Mouse (Mus musculus) hindbrain, embryonic 12.5 days (tissue): ENCODE data around the gene Kcp. TPM values are rescaled to one million over a fixed set of nuclear protein-coding genes. Genes with fewer than 3 reads are reported as not detected.

ENCODE experiments used
- ATAC-seq: fragments of 200-750 bp; cut with Nextera tagmentation; 2 replicates; pipeline ENCODE4 v1.8.0; 2017; ENCODE audit warnings: moderate TSS enrichment; ENCODE audit not compliant: low FRiP score
- H3K27ac ChIP-seq: fragments of 300-500 bp; sonication (generic); 2 replicates; pipeline ENCODE4 v1.5.1; 2016; ENCODE audit warnings: mild to moderate bottlenecking
- H3K27me3 ChIP-seq: fragments of 300-500 bp; sonication (generic); 2 replicates; pipeline ENCODE4 v1.6.1; 2016; ENCODE audit warnings: mild to moderate bottlenecking
- H3K36me3 ChIP-seq: fragments of 300-500 bp; sonication (generic); 2 replicates; pipeline ENCODE4 v1.6.1; 2016; ENCODE audit warnings: mild to moderate bottlenecking
- H3K4me1 ChIP-seq: fragments of 300-500 bp; sonication (generic); 2 replicates; pipeline ENCODE4 v1.6.1; 2016
- H3K4me2 ChIP-seq: fragments of 300-500 bp; sonication (generic); replicated peaks from 2 replicates; pipeline ENCODE4 v1.6.1; 2016; ENCODE audit warnings: mild to moderate bottlenecking
- H3K4me3 ChIP-seq: fragments of 300-500 bp; sonication (generic); 2 replicates; pipeline ENCODE4 v1.5.1; 2016; ENCODE audit warnings: mild to moderate bottlenecking
- H3K9ac ChIP-seq: fragments of 300-500 bp; sonication (generic); 2 replicates; pipeline ENCODE4 v1.6.1; 2016; ENCODE audit warnings: mild to moderate bottlenecking, moderate library complexity
- H3K9me3 ChIP-seq: fragments of 300-500 bp; sonication (generic); replicated peaks from 2 replicates; pipeline ENCODE4 v1.6.1; 2016; ENCODE audit warnings: mild to moderate bottlenecking
- WGBS: fragments of 180-500 bp; shearing (Covaris S2); methylation state at CpG from one replicate; pipeline ENCODE4 v1.1.7; 2016; 5-methylcytosine and 5-hydroxymethylcytosine counted together
- polyA plus RNA-seq: library from polyadenylated mRNA; unstranded; fragments of >200 nt; fragmentation: Nextera tagmentation; extraction: Ambion mirVana; gene quantifications from 2 replicates; pipeline ENCODE4 v1.2.1, GENCODE M21; 2016

The Kcp gene
- polyA plus RNA-seq, 1 experiment from 2014 or later = 24.7 TPM

GRCm38 (mm10) chr6:29529444-29529820 is 21.7 kb upstream of the Kcp start:
- Histone ChIP-seq H3K36me3 (no peaks in the 10 kb centered on the region), H3K9ac (no peak overlapping the region), H3K27me3 (peaks cover 58% of the 10 kb centered on the region), H3K4me3 (no peak overlapping the region), H3K27ac (no peak overlapping the region), H3K4me1 (peaks cover 28% of the 10 kb centered on the region), H3K4me2 (0 out of 2 replicates have a peak overlapping the region, but pooled peaks have one; percentile 4), H3K9me3 (peaks cover 4% of the 10 kb centered on the region; the same call in 1 of the 2 replicates)
- ATAC-seq = no peak
- WGBS = 28% methylated on average over 2 of the region's 2 CpGs

DNA sequence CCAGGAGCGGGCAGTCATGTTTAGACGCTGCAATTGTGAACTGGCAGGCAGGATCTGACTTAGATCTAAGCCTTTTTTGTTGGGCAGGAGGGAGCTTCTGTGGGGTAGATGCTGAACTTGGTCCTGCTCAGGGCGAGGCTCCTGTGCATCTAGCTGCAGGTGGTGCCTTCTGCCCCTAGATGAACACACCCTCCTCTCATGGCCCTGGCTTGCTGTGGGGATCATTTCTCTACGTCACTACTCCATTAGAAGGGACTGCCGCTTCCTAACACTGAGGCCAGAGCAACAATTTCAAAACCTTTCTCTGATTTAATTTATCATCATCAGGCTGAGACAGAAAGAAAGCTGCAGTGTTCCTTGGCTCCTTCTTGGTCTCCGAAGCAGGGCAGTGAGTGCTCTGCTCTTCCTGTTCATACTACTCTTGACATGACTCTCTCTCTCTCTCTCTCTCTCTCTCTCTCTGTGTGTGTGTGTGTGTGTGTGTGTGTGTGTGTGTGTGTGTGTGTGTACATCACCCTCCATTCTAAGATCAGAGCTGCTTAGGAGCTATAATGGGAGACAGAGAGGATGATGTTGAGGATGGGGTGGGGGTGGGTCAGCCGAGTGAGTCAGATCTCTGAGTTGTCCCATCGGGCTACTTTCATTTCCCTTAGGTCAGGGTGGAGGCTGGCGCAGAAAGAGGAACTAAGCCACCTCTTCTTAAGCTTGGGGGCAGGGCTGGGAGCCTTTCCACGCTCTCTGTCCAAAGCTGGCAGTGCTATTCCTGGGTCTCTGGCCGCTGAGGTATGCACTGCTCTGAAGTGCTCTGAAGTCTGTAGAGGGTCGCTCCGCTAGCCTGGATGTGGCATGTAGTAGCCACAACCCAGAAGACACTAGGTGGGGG is 21.1 kb upstream of the Kcp start:
- 29% methylated on average over 13 of the region's 13 CpGs for WGBS
- peaks cover 63% of the 10 kb centered on the region for H3K27me3 ChIP-seq
- H3K4me1 ChIP-seq = peaks cover 28% of the 10 kb centered on the region
- no peak overlapping the region for H3K4me3 ChIP-seq
- H3K27ac ChIP-seq = no peak overlapping the region
- peak overlapping the region; percentile 21; the same call in 1 of the 2 replicates for H3K4me2 ChIP-seq
- no peak overlapping the region for H3K9ac ChIP-seq
- peaks cover 4% of the 10 kb centered on the region; the same call in 1 of the 2 replicates for H3K9me3 ChIP-seq
- no peaks in the 10 kb centered on the region for H3K36me3 ChIP-seq
- ATAC-seq = no peak

DNA sequence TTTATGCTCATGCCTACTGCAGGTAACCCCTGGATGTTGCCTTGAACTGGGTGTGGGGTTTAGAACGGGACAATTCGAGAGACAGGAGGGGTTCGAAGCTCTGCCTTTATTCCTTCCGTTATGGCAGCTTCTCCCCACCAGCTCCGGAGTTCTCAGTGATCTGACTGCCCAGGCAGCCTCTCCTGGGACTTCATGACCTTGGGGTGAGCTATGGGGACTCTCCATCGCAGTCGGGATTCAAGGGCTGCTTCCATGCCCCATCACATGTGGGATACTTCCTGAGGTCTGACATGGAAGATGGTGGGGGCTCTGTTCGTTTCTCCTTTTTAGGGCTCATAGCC is 20.4 kb upstream of the Kcp start:
- peak overlapping the region; percentile 21; the same call in 1 of the 2 replicates for H3K4me2 ChIP-seq
- 10% methylated on average over 8 of the region's 8 CpGs for WGBS

DNA sequence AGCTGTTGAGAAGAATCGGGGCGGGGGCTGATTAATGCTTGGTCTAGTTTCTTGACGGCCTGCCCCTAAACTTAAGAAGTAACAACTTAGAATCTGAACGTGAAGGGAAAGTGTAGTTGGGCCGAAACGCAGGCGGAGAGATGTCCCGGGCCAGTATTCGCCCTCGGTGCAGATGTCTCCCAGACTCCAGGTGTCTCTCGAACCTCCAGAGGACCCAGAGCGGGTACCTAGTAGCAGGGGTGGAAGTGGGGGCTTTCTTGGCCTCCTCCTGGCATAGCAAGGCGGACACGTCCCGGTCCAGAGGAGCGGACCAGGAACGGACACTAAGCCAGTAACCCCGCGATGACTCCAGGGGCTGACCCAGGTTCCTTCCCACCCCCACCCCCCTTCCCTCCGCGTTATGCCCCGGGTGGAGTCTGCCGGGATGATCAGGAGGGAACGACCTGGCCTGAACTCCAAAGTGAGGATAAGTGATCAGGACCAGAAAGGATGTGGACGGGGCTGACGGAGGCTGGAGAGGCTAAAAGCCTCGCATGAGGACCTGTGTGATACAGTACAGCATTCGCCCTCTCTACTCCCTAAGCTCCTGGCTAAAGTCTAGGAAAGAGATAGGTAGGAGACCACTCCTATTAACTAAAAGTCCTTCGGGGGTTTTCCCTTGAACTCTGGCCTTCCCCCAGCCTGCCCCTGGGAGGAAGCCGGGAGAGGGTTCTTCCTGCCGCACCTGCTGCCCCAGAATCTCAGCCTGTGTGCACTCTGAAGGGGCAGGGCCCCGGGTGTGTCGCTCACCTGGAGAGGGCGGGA is 19.8 kb upstream of the Kcp start:
- Histone ChIP-seq H3K27ac (no peak overlapping the region), H3K9ac (no peak overlapping the region), H3K4me3 (peak overlapping the region; percentile 52), H3K4me2 (peak overlapping the region; percentile 98), H3K9me3 (peaks cover 4% of the 10 kb centered on the region; the same call in 1 of the 2 replicates), H3K36me3 (no peaks in the 10 kb centered on the region), H3K4me1 (peaks cover 28% of the 10 kb centered on the region), H3K27me3 (peaks cover 66% of the 10 kb centered on the region)
- no peak for ATAC-seq
- WGBS = 5% methylated on average over 34 of the region's 34 CpGs

More for the DNA sequence above, 20.4 kb upstream of the Kcp start:
- Histone ChIP-seq H3K9me3 (peaks cover 4% of the 10 kb centered on the region; the same call in 1 of the 2 replicates), H3K27ac (no peak overlapping the region), H3K4me1 (peaks cover 28% of the 10 kb centered on the region), H3K9ac (no peak overlapping the region), H3K36me3 (no peaks in the 10 kb centered on the region), H3K4me3 (no peak overlapping the region), H3K27me3 (peaks cover 66% of the 10 kb centered on the region)
- ATAC-seq = no peak

- H3K9ac ChIP-seq = peak within 1 kb of the TSS; percentile 60
- WGBS = under 1% methylated on average over 78 of the region's 96 CpGs
- peaks cover 4% of the 10 kb centered on the region; the same call in 1 of the 2 replicates for H3K9me3 ChIP-seq
- peak within 1 kb of the TSS; percentile 52 for H3K4me3 ChIP-seq
- H3K4me2 ChIP-seq = peak within 1 kb of the TSS; percentile 98
- H3K27ac ChIP-seq = no peak within 1 kb of the TSS
- H3K36me3 ChIP-seq = no peaks in the 10 kb centered on the region
- H3K4me1 ChIP-seq = peaks cover 28% of the 10 kb centered on the region
- ATAC-seq = peak; percentile 60
- H3K27me3 ChIP-seq = peaks cover 66% of the 10 kb centered on the region
These were observed 18.8 kb upstream of the Kcp start, which contains the start of gene Irf5 for GRCm38 (mm10) chr6:29526281-29527251. TSS of gene Irf5 (plus strand) at chr6:29526625.

GRCm38 (mm10) chr6:29525256-29525655 is 17.5 kb upstream of the Kcp start:
- no peaks in the 10 kb centered on the region for H3K36me3 ChIP-seq
- no peak overlapping the region for H3K9ac ChIP-seq
- no peak overlapping the region for H3K27ac ChIP-seq
- H3K4me1 ChIP-seq = peaks cover 28% of the 10 kb centered on the region
- no peak overlapping the region for H3K4me3 ChIP-seq
- H3K27me3 ChIP-seq = peaks cover 56% of the 10 kb centered on the region
- 65% methylated on average over 6 of the region's 6 CpGs for WGBS
- H3K4me2 ChIP-seq = no peak overlapping the region
- peaks cover 4% of the 10 kb centered on the region; the same call in 1 of the 2 replicates for H3K9me3 ChIP-seq
- no peak for ATAC-seq

GRCm38 (mm10) chr6:29524034-29524489 is 16.3 kb upstream of the Kcp start:
- Histone ChIP-seq H3K4me3 (no peak overlapping the region), H3K27me3 (peaks cover 44% of the 10 kb centered on the region), H3K4me2 (no peak overlapping the region), H3K4me1 (peaks cover 24% of the 10 kb centered on the region), H3K27ac (no peak overlapping the region), H3K9ac (no peak overlapping the region), H3K9me3 (peaks cover 4% of the 10 kb centered on the region; the same call in 1 of the 2 replicates), H3K36me3 (no peaks in the 10 kb centered on the region)
- 75% methylated on average over 6 of the region's 6 CpGs for WGBS
- ATAC-seq = no peak

DNA sequence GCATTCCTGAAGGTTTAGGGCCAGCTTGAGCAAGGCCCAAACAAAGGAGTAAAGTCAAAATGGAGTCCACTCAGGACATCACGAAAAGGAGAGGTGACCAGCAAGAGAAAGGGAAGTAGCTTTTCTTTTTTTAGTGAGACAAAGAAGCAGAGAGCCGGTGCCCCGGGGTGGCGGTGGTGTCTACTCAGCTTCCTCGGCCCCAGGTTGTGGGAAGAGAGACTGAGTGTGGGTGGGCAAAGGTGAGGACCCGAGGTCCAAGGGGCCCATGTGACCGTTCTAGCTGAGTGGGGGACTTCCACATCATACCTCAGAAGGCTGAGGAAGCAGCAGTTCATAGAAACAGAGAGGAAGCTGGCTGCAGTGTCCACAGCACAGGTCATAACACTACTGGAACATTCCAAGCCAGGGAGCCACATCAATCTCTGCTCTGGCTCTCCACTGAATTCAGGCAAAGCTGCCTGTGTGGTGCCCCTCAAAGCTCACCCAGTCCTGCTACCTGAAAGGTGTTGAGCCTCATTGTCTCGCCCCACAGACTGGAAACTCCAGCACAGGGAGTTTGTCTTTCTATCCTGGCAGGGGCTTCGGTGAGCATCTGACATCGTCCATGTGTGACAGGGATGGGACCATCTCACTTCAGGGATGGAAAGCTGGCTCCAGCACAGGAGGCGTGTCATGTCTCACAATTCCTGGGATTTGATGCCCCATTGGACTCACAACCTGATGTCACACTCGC is 15.7 kb upstream of the Kcp start:
- Histone ChIP-seq H3K27ac (no peak overlapping the region), H3K4me1 (peaks cover 22% of the 10 kb centered on the region), H3K27me3 (peaks cover 38% of the 10 kb centered on the region), H3K36me3 (no peaks in the 10 kb centered on the region), H3K9ac (no peak overlapping the region), H3K4me3 (no peak overlapping the region), H3K9me3 (peaks cover 4% of the 10 kb centered on the region; the same call in 1 of the 2 replicates), H3K4me2 (no peak overlapping the region)
- ATAC-seq = no peak
- 76% methylated on average over 12 of the region's 12 CpGs for WGBS

GRCm38 (mm10) chr6:29522626-29523300 is 15.0 kb upstream of the Kcp start:
- no peak overlapping the region for H3K4me3 ChIP-seq
- peaks cover 4% of the 10 kb centered on the region; the same call in 1 of the 2 replicates for H3K9me3 ChIP-seq
- H3K27ac ChIP-seq = no peak overlapping the region
- no peak for ATAC-seq
- WGBS = 68% methylated on average over 6 of the region's 6 CpGs
- peaks cover 15% of the 10 kb centered on the region for H3K4me1 ChIP-seq
- peaks cover 31% of the 10 kb centered on the region for H3K27me3 ChIP-seq
- H3K36me3 ChIP-seq = no peaks in the 10 kb centered on the region
- no peak overlapping the region for H3K4me2 ChIP-seq
- no peak overlapping the region for H3K9ac ChIP-seq

DNA sequence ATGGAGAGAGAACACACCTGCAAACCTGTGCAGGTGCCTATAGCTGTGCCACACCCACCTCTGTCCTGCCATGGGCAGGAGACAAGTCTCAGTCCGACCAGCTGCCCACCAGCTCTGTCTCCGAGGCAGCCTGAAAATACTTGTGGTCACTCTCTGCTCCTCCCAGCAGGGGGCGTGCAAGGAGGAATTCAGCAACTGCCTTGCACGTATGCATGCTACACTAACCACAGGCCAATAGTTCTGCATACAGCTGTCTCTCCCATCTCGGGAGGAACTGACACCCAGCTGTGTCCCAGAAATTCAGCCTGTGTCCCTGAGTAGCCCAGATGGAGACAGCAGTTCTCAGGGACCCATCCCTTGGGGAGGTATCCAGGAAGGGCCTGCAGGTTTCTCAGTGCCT is 9.4 kb upstream of the Kcp start:
- H3K9ac ChIP-seq = no peak overlapping the region
- ATAC-seq = peak; percentile 49; the same call in 1 of the 2 replicates
- no peak overlapping the region for H3K4me3 ChIP-seq
- peaks cover 13% of the 10 kb centered on the region; the same call in 1 of the 2 replicates for H3K27me3 ChIP-seq
- peaks cover 5% of the 10 kb centered on the region for H3K4me1 ChIP-seq
- H3K9me3 ChIP-seq = no peaks in the 10 kb centered on the region
- H3K27ac ChIP-seq = no peak overlapping the region
- H3K4me2 ChIP-seq = no peak overlapping the region
- no peaks in the 10 kb centered on the region for H3K36me3 ChIP-seq
- WGBS = 8% methylated on average over 5 of the region's 5 CpGs
